Mouse (Mus musculus): ENCODE measurements around the gene Phldb3. TPM values are rescaled to one million over a fixed set of nuclear protein-coding genes. Genes with fewer than 3 reads are reported as not detected.
A peak's percentile ranks its signal among the peaks of the same experiment; 100 is the strongest.
"Not testable (repeated sequence)": the region's sequence is repeated elsewhere in the genome, so short reads cannot be mapped to it uniquely, and the experiment has no call there.

Gene Phldb3
- total and polyA plus RNA-seq, 2 experiments from 2014 or later: 0.73 TPM; not detected in 1

GRCm38 (mm10) chr7:24614816-24615215 lies 4.3 kb downstream of the Phldb3 start:
- H3K9me3 ChIP-seq (ENCODE audit: low read length): no peaks in the 10 kb centered on the region
- 78% methylated on average over 13 of the region's 13 CpGs for WGBS
- H3K36me3 ChIP-seq (ENCODE audit: insufficient read depth, low read length): no peaks in the 10 kb centered on the region
- ATAC-seq (no peak), DNase-seq (ENCODE audit: low spot score) (no peak)
- no peak overlapping the region for H3K9ac ChIP-seq (replicated peaks; ENCODE audit: low read length)
- no peak for TF ChIP-seq CTCF (IDR thresholded peaks at IDR 0.05; ENCODE audit: low read depth)
- H3K4me3 ChIP-seq (ENCODE audit: low read length): no peak overlapping the region
- no peak overlapping the region for H3K27ac ChIP-seq
- peaks cover 10% of the 10 kb centered on the region; the same call in 1 of the 2 replicates for H3K4me1 ChIP-seq (ENCODE audit: insufficient read depth, low read length)
- no peak overlapping the region for H3K4me2 ChIP-seq (ENCODE audit: low read depth, low read length)
- peaks cover 37% of the 10 kb centered on the region for H3K27me3 ChIP-seq (ENCODE audit: insufficient read depth, low read length)

- ATAC-seq (no peak), DNase-seq (ENCODE audit: low spot score) (no peak)
- no peaks in the 10 kb centered on the region for H3K9me3 ChIP-seq (ENCODE audit: low read length)
- 82% methylated on average over 8 of the region's 8 CpGs for WGBS
- H3K27me3 ChIP-seq (ENCODE audit: insufficient read depth, low read length): peaks cover 8% of the 10 kb centered on the region; the same call in 1 of the 2 replicates
- no peak overlapping the region for H3K4me2 ChIP-seq (ENCODE audit: low read depth, low read length)
- no peak for TF ChIP-seq CTCF (IDR thresholded peaks at IDR 0.05; ENCODE audit: low read depth)
- H3K36me3 ChIP-seq (ENCODE audit: insufficient read depth, low read length): no peaks in the 10 kb centered on the region
- no peak overlapping the region for H3K27ac ChIP-seq
- no peaks in the 10 kb centered on the region for H3K4me1 ChIP-seq (ENCODE audit: insufficient read depth, low read length)
- no peak overlapping the region for H3K4me3 ChIP-seq (ENCODE audit: low read length)
- H3K9ac ChIP-seq (replicated peaks; ENCODE audit: low read length): no peak overlapping the region
Measured at GRCm38 (mm10) chr7:24617763-24618162, 7.2 kb downstream of the Phldb3 start.

- not testable (repeated sequence) for DNase-seq (ENCODE audit: low spot score); H3K27ac ChIP-seq; H3K4me2 ChIP-seq (ENCODE audit: low read depth, low read length); H3K27me3 ChIP-seq (ENCODE audit: insufficient read depth, low read length); H3K9ac ChIP-seq (replicated peaks; ENCODE audit: low read length); H3K9me3 ChIP-seq (ENCODE audit: low read length); H3K4me1 ChIP-seq (ENCODE audit: insufficient read depth, low read length); H3K4me3 ChIP-seq (ENCODE audit: low read length); H3K36me3 ChIP-seq (ENCODE audit: insufficient read depth, low read length); ATAC-seq
- 89% methylated on average over 8 of the region's 8 CpGs for WGBS
Measured at GRCm38 (mm10) chr7:24618374-24618773, 7.8 kb downstream of the Phldb3 start.

GRCm38 (mm10) chr7:24619671-24620397 lies 9.3 kb downstream of the Phldb3 start:
- Histone ChIP-seq H3K4me2 (ENCODE audit: low read depth, low read length) (no peak overlapping the region), H3K4me1 (ENCODE audit: insufficient read depth, low read length) (no peaks in the 10 kb centered on the region), H3K27ac (no peak overlapping the region), H3K9me3 (ENCODE audit: low read length) (no peaks in the 10 kb centered on the region), H3K9ac (replicated peaks; ENCODE audit: low read length) (no peak overlapping the region), H3K4me3 (ENCODE audit: low read length) (no peak overlapping the region), H3K27me3 (ENCODE audit: insufficient read depth, low read length) (no peaks in the 10 kb centered on the region), H3K36me3 (ENCODE audit: insufficient read depth, low read length) (no peaks in the 10 kb centered on the region)
- ATAC-seq (no peak), DNase-seq (ENCODE audit: low spot score) (no peak)
- peak; percentile 20; the same call in 1 of the 2 replicates for TF ChIP-seq CTCF (IDR thresholded peaks at IDR 0.05; ENCODE audit: low read depth)
- 48% methylated on average over 13 of the region's 13 CpGs for WGBS

- Histone ChIP-seq H3K27me3 (ENCODE audit: insufficient read depth, low read length) (no peaks in the 10 kb centered on the region), H3K9ac (replicated peaks; ENCODE audit: low read length) (no peak overlapping the region), H3K4me1 (ENCODE audit: insufficient read depth, low read length) (no peaks in the 10 kb centered on the region), H3K36me3 (ENCODE audit: insufficient read depth, low read length) (no peaks in the 10 kb centered on the region), H3K4me3 (ENCODE audit: low read length) (no peak overlapping the region), H3K4me2 (ENCODE audit: low read depth, low read length) (no peak overlapping the region), H3K9me3 (ENCODE audit: low read length) (no peaks in the 10 kb centered on the region), H3K27ac (no peak overlapping the region)
- DNase-seq (ENCODE audit: low spot score) (no peak), ATAC-seq (no peak)
- WGBS: 82% methylated on average over 3 of the region's 3 CpGs
- peak; percentile 33; the same call in 1 of the 2 replicates for TF ChIP-seq CTCF (IDR thresholded peaks at IDR 0.05; ENCODE audit: low read depth)
Measured at GRCm38 (mm10) chr7:24621193-24621592, 10.6 kb downstream of the Phldb3 start.

GRCm38 (mm10) chr7:24622967-24623366 lies 12.4 kb downstream of the Phldb3 start:
- 82% methylated on average over 6 of the region's 6 CpGs for WGBS
- no peak overlapping the region for H3K27ac ChIP-seq
- ATAC-seq: no peak
- H3K36me3 ChIP-seq (ENCODE audit: insufficient read depth, low read length): no peaks in the 10 kb centered on the region
- H3K27me3 ChIP-seq (ENCODE audit: insufficient read depth, low read length): no peaks in the 10 kb centered on the region
- H3K4me1 ChIP-seq (ENCODE audit: insufficient read depth, low read length): no peaks in the 10 kb centered on the region
- 0 out of 2 replicates have a peak, but pooled peaks have one; percentile 9 for TF ChIP-seq CTCF (IDR thresholded peaks at IDR 0.05; ENCODE audit: low read depth)
- no peaks in the 10 kb centered on the region for H3K9me3 ChIP-seq (ENCODE audit: low read length)
- no peak for DNase-seq (ENCODE audit: low spot score)
- H3K4me3 ChIP-seq (ENCODE audit: low read length): no peak overlapping the region
- H3K4me2 ChIP-seq (ENCODE audit: low read depth, low read length): no peak overlapping the region
- no peak overlapping the region for H3K9ac ChIP-seq (replicated peaks; ENCODE audit: low read length)
